Mouse (Mus musculus): ENCODE measurements around the gene Tmem50b.

- TF ChIP-seq TAL1 (IDR thresholded peaks at IDR 0.05; ENCODE audit: low read length) (no peak), GATA1 (IDR thresholded peaks at IDR 0.05; ENCODE audit: low read length) (no peak; the same call in 1 of the 2 replicates)
Observed at GRCm38 (mm10) chr16:91597672-91598010, at the start of gene Tmem50b.
